Mouse (Mus musculus) heart, embryonic 13.5 days (tissue): ENCODE measurements at regions not wholly inside any gene's neighbourhood (a gene's known extent, or its start where the extent isn't known, plus 50 kb on each side); places are given as distances from the start of the nearest gene placed in this dataset.
A peak's percentile ranks its signal among the peaks of the same experiment; 100 is the strongest.

Experiments
- ATAC-seq: fragments of 200-750 bp; cut with Nextera tagmentation; 2 replicates; pipeline ENCODE4 v1.8.0; 2017; ENCODE audit warnings: moderate TSS enrichment; ENCODE audit not compliant: insufficient number of reproducible peaks, low FRiP score, low TSS enrichment; ENCODE audit errors: extremely low read depth
- H3K27ac ChIP-seq: fragments of 300-500 bp; sonication (generic); replicated peaks from 2 replicates; pipeline ENCODE4 v1.5.1; 2015; ENCODE audit warnings: moderate library complexity, mild to moderate bottlenecking, inconsistent platforms
- H3K27me3 ChIP-seq: fragments of 300-500 bp; sonication (generic); replicated peaks from 2 replicates; pipeline ENCODE4 v1.6.1; 2015; ENCODE audit warnings: mild to moderate bottlenecking, inconsistent platforms
- H3K36me3 ChIP-seq: fragments of 300-500 bp; sonication (generic); 2 replicates; pipeline ENCODE4 v1.6.1; 2015; ENCODE audit warnings: mild to moderate bottlenecking, inconsistent platforms
- H3K4me1 ChIP-seq: fragments of 300-500 bp; sonication (generic); 2 replicates; pipeline ENCODE4 v1.6.1; 2015; ENCODE audit warnings: inconsistent platforms
- H3K4me2 ChIP-seq: fragments of 300-500 bp; sonication (generic); 2 replicates; pipeline ENCODE4 v1.6.1; 2015; ENCODE audit warnings: inconsistent platforms, mild to moderate bottlenecking, moderate library complexity
- H3K4me3 ChIP-seq: fragments of 300-500 bp; sonication (generic); 2 replicates; pipeline ENCODE4 v1.5.1; 2015; ENCODE audit warnings: moderate library complexity, mild to moderate bottlenecking, inconsistent platforms
- H3K9ac ChIP-seq: fragments of 300-500 bp; sonication (generic); 2 replicates; pipeline ENCODE4 v1.6.1; 2015; ENCODE audit warnings: inconsistent platforms, mild to moderate bottlenecking, moderate library complexity
- H3K9me3 ChIP-seq: fragments of 300-500 bp; sonication (generic); 2 replicates; pipeline ENCODE4 v1.6.1; 2016; ENCODE audit warnings: inconsistent platforms
- WGBS: fragments of 180-500 bp; shearing (Covaris S2); methylation state at CpG from one replicate; pipeline ENCODE4 v1.1.7; 2015; ENCODE audit warnings: mixed read lengths; 5-methylcytosine and 5-hydroxymethylcytosine counted together

- no peak overlapping the region for H3K27ac ChIP-seq
- 87% methylated on average over 7 of the region's 7 CpGs for WGBS
- no peaks in the 10 kb centered on the region for H3K9me3 ChIP-seq
- H3K4me1 ChIP-seq, result no peaks in the 10 kb centered on the region
- H3K4me2 ChIP-seq, result no peak overlapping the region
- no peak for ATAC-seq
- no peak overlapping the region for H3K4me3 ChIP-seq
- no peaks in the 10 kb centered on the region for H3K27me3 ChIP-seq
- no peaks in the 10 kb centered on the region for H3K36me3 ChIP-seq
- H3K9ac ChIP-seq, result no peak overlapping the region
These were observed 497.1 kb downstream of the Nedd1 start for GRCm38 (mm10) chr10:92225071-92225470.

DNA sequence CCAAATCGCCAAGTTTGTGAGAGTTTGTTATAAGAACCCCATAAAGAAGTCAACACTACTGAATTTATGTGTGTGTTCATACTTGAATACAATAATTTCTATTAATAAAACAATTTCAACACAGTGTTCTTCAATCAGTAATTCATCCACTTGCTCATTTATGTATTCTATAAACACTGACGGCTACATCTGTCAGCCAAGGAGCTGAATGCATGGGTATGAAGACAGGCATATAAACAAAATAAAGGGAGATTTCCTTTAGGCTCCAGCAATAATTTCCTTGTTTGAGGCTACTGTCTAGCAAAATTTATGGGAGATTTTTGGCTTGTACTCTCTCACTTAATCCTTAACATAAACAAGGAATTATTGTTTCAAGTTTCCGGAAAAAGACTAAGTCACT lies 502.9 kb downstream of the Nedd1 start:
- no peak overlapping the region for H3K27ac ChIP-seq
- ATAC-seq, result no peak

DNA sequence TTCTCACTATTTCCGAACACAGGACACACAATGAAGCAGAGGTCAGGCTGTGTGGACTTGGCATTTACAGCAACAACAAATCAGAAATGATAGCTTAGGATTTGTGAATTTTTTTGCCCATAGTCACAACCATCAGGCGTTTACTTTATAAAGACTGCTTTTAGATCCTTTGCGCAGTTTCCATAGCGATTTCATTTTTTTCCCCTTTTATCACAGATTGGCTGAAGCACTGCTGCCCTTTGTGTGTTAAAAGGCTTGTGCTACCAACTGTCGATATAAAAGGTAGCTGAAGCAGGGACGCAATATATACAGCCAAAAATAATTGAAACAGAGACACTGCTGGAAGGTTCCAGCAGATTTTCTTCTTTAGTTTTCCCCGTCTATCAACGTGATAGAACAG lies 551.4 kb downstream of the Nedd1 start:
- Histone ChIP-seq H3K9me3 (no peaks in the 10 kb centered on the region), H3K4me1 (no peaks in the 10 kb centered on the region), H3K27me3 (peaks cover 10% of the 10 kb centered on the region), H3K27ac (no peak overlapping the region), H3K4me3 (no peak overlapping the region), H3K4me2 (no peak overlapping the region), H3K9ac (no peak overlapping the region), H3K36me3 (no peaks in the 10 kb centered on the region)
- ATAC-seq, result no peak
- WGBS, result 67% methylated on average over 8 of the region's 8 CpGs

More for the DNA sequence above, 502.9 kb downstream of the Nedd1 start:
- 71% methylated on average over 3 of the region's 3 CpGs for WGBS
- Histone ChIP-seq H3K4me1 (no peaks in the 10 kb centered on the region), H3K27me3 (no peaks in the 10 kb centered on the region), H3K36me3 (no peaks in the 10 kb centered on the region), H3K9me3 (no peaks in the 10 kb centered on the region), H3K4me3 (no peak overlapping the region), H3K4me2 (no peak overlapping the region), H3K9ac (no peak overlapping the region)

DNA sequence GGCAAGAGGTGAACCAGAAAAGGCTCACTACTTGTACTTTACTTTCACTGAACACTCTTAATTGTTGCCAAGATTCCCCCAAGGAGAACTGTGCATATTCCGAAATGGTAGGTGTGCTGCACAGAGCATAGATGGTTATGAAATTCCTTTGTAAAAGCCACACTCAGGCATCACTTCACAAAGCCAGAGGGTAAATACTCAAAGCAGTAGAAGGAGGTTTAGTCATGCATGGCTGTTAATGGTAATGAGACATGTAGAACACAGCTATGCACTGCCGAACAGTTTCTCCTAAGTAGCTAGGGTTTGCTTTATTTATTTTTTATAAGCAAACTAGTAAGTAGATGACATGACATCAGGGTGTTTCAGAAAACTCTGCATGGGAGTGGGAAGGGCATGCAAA lies 556.2 kb downstream of the Nedd1 start:
- no peak overlapping the region for H3K9ac ChIP-seq
- no peak overlapping the region for H3K4me3 ChIP-seq
- no peak overlapping the region for H3K4me2 ChIP-seq
- no peak for ATAC-seq
- no peaks in the 10 kb centered on the region for H3K36me3 ChIP-seq
- H3K27me3 ChIP-seq, result peaks cover 40% of the 10 kb centered on the region
- WGBS, result 77% methylated on average over 2 of the region's 2 CpGs
- H3K4me1 ChIP-seq, result peaks cover 10% of the 10 kb centered on the region
- no peaks in the 10 kb centered on the region for H3K9me3 ChIP-seq
- H3K27ac ChIP-seq, result no peak overlapping the region

DNA sequence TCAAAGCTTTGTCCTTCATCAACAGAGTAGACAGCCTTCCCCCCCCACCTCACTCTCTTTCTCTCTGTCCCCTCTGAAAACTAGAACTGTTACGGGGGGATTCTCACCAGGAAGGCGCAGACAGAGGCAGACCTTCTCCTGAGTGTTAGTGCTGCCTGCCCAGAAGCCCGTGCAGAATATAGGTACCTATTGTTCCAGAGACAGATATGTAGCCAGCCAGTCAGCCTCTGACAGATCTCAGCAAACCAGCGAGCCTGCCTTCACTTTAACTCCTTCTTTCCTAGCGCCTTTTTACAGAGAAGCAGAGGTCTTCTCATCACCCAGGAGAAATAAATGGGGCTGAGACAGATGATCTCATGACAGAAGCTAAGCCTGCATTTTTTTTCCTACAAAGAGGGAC lies 557.2 kb downstream of the Nedd1 start:
- Histone ChIP-seq H3K4me3 (no peak overlapping the region), H3K4me1 (peaks cover 10% of the 10 kb centered on the region), H3K36me3 (no peaks in the 10 kb centered on the region), H3K9me3 (no peaks in the 10 kb centered on the region), H3K9ac (no peak overlapping the region), H3K27me3 (peaks cover 40% of the 10 kb centered on the region), H3K27ac (no peak overlapping the region), H3K4me2 (peak overlapping the region; percentile 9)
- ATAC-seq, result no peak
- 20% methylated on average over 5 of the region's 5 CpGs for WGBS

DNA sequence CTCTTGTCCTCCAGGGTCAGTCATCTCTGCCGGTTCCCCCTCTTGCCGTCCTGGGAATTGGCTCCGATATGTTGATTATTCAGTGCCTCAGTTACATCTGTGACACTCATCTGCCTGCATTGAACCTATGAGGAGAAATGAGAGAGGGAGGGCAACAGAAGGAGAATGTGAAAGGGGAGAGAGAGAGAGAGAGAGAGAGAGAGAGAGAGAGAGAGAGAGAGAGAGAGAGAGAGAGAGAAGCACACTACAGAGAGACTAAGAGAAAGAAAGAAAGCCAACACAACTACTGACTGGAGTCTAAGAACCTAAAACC lies 557.6 kb downstream of the Nedd1 start:
- Histone ChIP-seq H3K4me2 (peak overlapping the region; percentile 9), H3K27ac (no peak overlapping the region), H3K4me1 (peaks cover 10% of the 10 kb centered on the region), H3K36me3 (no peaks in the 10 kb centered on the region), H3K9ac (no peak overlapping the region), H3K27me3 (peaks cover 40% of the 10 kb centered on the region), H3K4me3 (peak overlapping the region; percentile 8; the same call in 1 of the 2 replicates), H3K9me3 (no peaks in the 10 kb centered on the region)
- no peak for ATAC-seq
- WGBS, result 60% methylated on average over 3 of the region's 3 CpGs

- Histone ChIP-seq H3K27me3 (peaks cover 40% of the 10 kb centered on the region), H3K4me1 (peaks cover 10% of the 10 kb centered on the region), H3K4me2 (peak overlapping the region; percentile 9; the same call in 1 of the 2 replicates), H3K9ac (0 out of 2 replicates have a peak overlapping the region, but pooled peaks have one; percentile 7), H3K36me3 (no peaks in the 10 kb centered on the region), H3K9me3 (no peaks in the 10 kb centered on the region), H3K27ac (no peak overlapping the region), H3K4me3 (peak overlapping the region; percentile 8; the same call in 1 of the 2 replicates)
- 64% methylated on average over 12 of the region's 12 CpGs for WGBS
- ATAC-seq, result no peak
These were observed 558.2 kb downstream of the Nedd1 start for GRCm38 (mm10) chr10:92163851-92164647.

DNA sequence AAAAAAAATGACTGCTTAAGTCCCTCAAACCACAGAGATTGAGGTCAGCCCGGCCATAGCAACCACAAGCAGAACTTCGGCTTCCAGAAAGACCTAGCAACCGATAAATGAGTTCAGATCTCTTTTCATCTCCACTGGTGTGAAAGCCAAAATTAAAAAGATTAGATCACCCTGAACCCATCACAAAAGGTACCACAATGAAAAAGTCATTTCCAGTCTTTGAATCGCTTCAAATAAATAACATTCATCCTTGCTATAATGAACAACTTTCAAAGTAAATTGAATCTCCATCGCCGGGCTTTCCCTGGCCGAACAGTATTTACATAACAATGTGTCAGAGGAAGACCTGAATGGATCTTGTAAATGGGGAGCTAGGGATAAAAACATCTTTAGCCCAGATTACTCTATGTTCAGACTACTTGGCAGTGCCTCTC lies 559.1 kb downstream of the Nedd1 start:
- Histone ChIP-seq H3K27ac (no peak overlapping the region), H3K36me3 (no peaks in the 10 kb centered on the region), H3K27me3 (peaks cover 40% of the 10 kb centered on the region), H3K4me2 (peak overlapping the region; percentile 75), H3K9ac (0 out of 2 replicates have a peak overlapping the region, but pooled peaks have one; percentile 67), H3K4me1 (peaks cover 10% of the 10 kb centered on the region), H3K4me3 (peak overlapping the region; percentile 49), H3K9me3 (no peaks in the 10 kb centered on the region)
- no peak for ATAC-seq
- 14% methylated on average over 7 of the region's 7 CpGs for WGBS

DNA sequence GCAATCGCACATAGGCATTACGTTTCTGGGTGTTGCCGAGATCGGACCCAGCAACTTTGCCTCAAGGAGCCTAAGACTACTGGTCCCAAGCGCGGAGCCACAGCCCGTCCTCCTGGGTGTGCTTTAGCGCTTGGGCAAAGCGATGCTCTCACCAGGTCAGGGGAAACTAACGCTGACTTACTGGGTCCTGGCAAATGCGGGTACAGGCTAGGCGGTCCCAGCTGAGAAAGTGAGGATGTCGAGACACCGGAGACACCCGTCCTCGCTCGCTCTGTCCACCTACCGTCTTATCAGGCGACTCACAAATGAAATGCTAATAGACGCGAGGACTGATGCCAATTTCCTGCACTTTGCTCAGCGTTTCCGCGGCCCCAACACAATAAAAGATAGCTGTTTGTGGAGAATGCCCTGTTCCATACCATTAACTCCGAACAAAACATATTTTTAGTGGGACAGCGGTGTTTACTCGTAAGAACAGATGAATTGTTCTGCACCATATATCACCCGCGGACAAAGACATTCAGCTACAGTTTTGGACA lies 559.7 kb downstream of the Nedd1 start:
- Histone ChIP-seq H3K4me1 (peaks cover 10% of the 10 kb centered on the region), H3K4me3 (peak overlapping the region; percentile 49), H3K27ac (no peak overlapping the region), H3K4me2 (peak overlapping the region; percentile 75), H3K9ac (peak overlapping the region; percentile 67), H3K27me3 (peaks cover 41% of the 10 kb centered on the region), H3K36me3 (no peaks in the 10 kb centered on the region), H3K9me3 (no peaks in the 10 kb centered on the region)
- 2% methylated on average over 29 of the region's 29 CpGs for WGBS
- ATAC-seq, result no peak

GRCm38 (mm10) chr10:92161501-92161900 lies 560.7 kb downstream of the Nedd1 start:
- no peak for ATAC-seq
- H3K27ac ChIP-seq, result no peak overlapping the region
- H3K4me1 ChIP-seq, result peaks cover 10% of the 10 kb centered on the region
- H3K36me3 ChIP-seq, result no peaks in the 10 kb centered on the region
- peak overlapping the region; percentile 37 for H3K4me2 ChIP-seq
- H3K9me3 ChIP-seq, result no peaks in the 10 kb centered on the region
- no peak overlapping the region for H3K4me3 ChIP-seq
- H3K9ac ChIP-seq, result no peak overlapping the region
- WGBS, result 17% methylated on average over 9 of the region's 9 CpGs
- H3K27me3 ChIP-seq, result peaks cover 40% of the 10 kb centered on the region

- no peak overlapping the region for H3K4me2 ChIP-seq
- no peak overlapping the region for H3K4me3 ChIP-seq
- no peak for ATAC-seq
- H3K27ac ChIP-seq, result no peak overlapping the region
- H3K9me3 ChIP-seq, result no peaks in the 10 kb centered on the region
- peaks cover 5% of the 10 kb centered on the region; the same call in 1 of the 2 replicates for H3K4me1 ChIP-seq
- 69% methylated on average over 3 of the region's 3 CpGs for WGBS
- H3K27me3 ChIP-seq, result no peaks in the 10 kb centered on the region
- H3K36me3 ChIP-seq, result no peaks in the 10 kb centered on the region
- H3K9ac ChIP-seq, result no peak overlapping the region
These were observed 576.0 kb downstream of the Nedd1 start for GRCm38 (mm10) chr10:92146263-92146662.

GRCm38 (mm10) chr10:92135521-92135920 lies 586.7 kb downstream of the Nedd1 start:
- WGBS, result 73% methylated on average over 5 of the region's 5 CpGs
- Histone ChIP-seq H3K4me2 (no peak overlapping the region), H3K4me3 (no peak overlapping the region), H3K27me3 (no peaks in the 10 kb centered on the region), H3K36me3 (no peaks in the 10 kb centered on the region), H3K27ac (no peak overlapping the region), H3K9me3 (no peaks in the 10 kb centered on the region), H3K4me1 (no peaks in the 10 kb centered on the region), H3K9ac (no peak overlapping the region)
- no peak for ATAC-seq
